Mouse (Mus musculus): ENCODE data around the gene Tbc1d23. TPM values are rescaled to one million over a fixed set of nuclear protein-coding genes. Genes with fewer than 3 reads are reported as not detected.

The Tbc1d23 gene
- total RNA-seq, 2 experiments from 2014 or later = 57.0 to 58.5 TPM

GRCm38 (mm10) chr16:57166086-57166485, 65.2 kb downstream of the Tbc1d23 start:
- no peak for DNase-seq
- intact Hi-C loops (cut with DNase I) = no loop called here

- intact Hi-C loops (cut with DNase I) = no loop called here
- DNase-seq = no peak
Measured at GRCm38 (mm10) chr16:57165157-57165556, 66.1 kb downstream of the Tbc1d23 start.

- intact Hi-C loops (cut with DNase I) = no loop called here
- no peak for DNase-seq
Measured at GRCm38 (mm10) chr16:57163694-57164093, 67.6 kb downstream of the Tbc1d23 start.

- intact Hi-C loops (cut with DNase I) = no loop called here
- DNase-seq = no peak
Measured at GRCm38 (mm10) chr16:57162841-57163240, 68.5 kb downstream of the Tbc1d23 start.

- no peak for DNase-seq
Measured at GRCm38 (mm10) chr16:57159835-57160234, 71.5 kb downstream of the Tbc1d23 start.

GRCm38 (mm10) chr16:57157728-57158127, 73.6 kb downstream of the Tbc1d23 start:
- DNase-seq = no peak
- intact Hi-C loops (cut with DNase I) = no loop called here

More at GRCm38 (mm10) chr16:57159835-57160234, 71.5 kb downstream of the Tbc1d23 start:
- intact Hi-C loops (cut with DNase I) = no loop called here

- DNase-seq = no peak
- intact Hi-C loops (cut with DNase I) = no loop called here
Measured at GRCm38 (mm10) chr16:57157076-57157475, 74.2 kb downstream of the Tbc1d23 start.

- intact Hi-C loops (cut with DNase I) = no loop called here
- no peak for DNase-seq
Measured at GRCm38 (mm10) chr16:57155899-57156298, 75.4 kb downstream of the Tbc1d23 start.

GRCm38 (mm10) chr16:57151437-57151836, 79.9 kb downstream of the Tbc1d23 start:
- intact Hi-C loops (cut with DNase I) = no loop called here
- no peak for DNase-seq

- intact Hi-C loops (cut with DNase I) = no loop called here
- DNase-seq = no peak
Measured at GRCm38 (mm10) chr16:57144741-57145140, 86.6 kb downstream of the Tbc1d23 start.

GRCm38 (mm10) chr16:57133611-57134010, 97.7 kb downstream of the Tbc1d23 start:
- no peak for DNase-seq
- intact Hi-C loops (cut with DNase I) = no loop called here

- DNase-seq = no peak
- intact Hi-C loops (cut with DNase I) = no loop called here
Measured at GRCm38 (mm10) chr16:57132326-57132725, 99.0 kb downstream of the Tbc1d23 start.

GRCm38 (mm10) chr16:57131544-57131943, 99.8 kb downstream of the Tbc1d23 start:
- intact Hi-C loops (cut with DNase I) = no loop called here
- DNase-seq = no peak

- intact Hi-C loops (cut with DNase I) = no loop called here
- DNase-seq = no peak
Measured at GRCm38 (mm10) chr16:57130752-57131400, 100.4 kb downstream of the Tbc1d23 start.

- intact Hi-C loops (cut with DNase I) = no loop called here
- DNase-seq = no peak
Measured at GRCm38 (mm10) chr16:57127825-57128224, 103.5 kb downstream of the Tbc1d23 start.

GRCm38 (mm10) chr16:57126268-57126667, 105.0 kb downstream of the Tbc1d23 start:
- DNase-seq = no peak
- intact Hi-C loops (cut with DNase I) = no loop called here

- no peak for DNase-seq
- intact Hi-C loops (cut with DNase I) = no loop called here
Measured at GRCm38 (mm10) chr16:57122682-57123445, 108.4 kb downstream of the Tbc1d23 start.

GRCm38 (mm10) chr16:57121816-57122415, 109.4 kb downstream of the Tbc1d23 start:
- intact Hi-C loops (cut with DNase I) = no loop called here
- DNase-seq = peak; percentile 33

- DNase-seq = peak; percentile 94
- intact Hi-C loops (cut with DNase I) = no loop called here
Measured at GRCm38 (mm10) chr16:57120913-57121815, 110.1 kb downstream of the Tbc1d23 start, which contains the start of gene Tomm70a. Gene Tomm70a (plus strand): TSS chr16:57121703.
